Mouse (Mus musculus): Measurements from ENCODE around the gene Pcsk6.

- no peak for TF ChIP-seq GATA1 (IDR thresholded peaks at IDR 0.05; ENCODE audit: low read length)
- no peak for TF ChIP-seq TAL1 (IDR thresholded peaks at IDR 0.05; ENCODE audit: low read length)
These were observed 553 bp upstream of the Pcsk6 start for GRCm38 (mm10) chr7:65860981-65861380.
